Mouse (Mus musculus): ENCODE results near the gene Phxr2.

GRCm38 (mm10) chr10:99108431-99108982, 17.6 kb downstream of the Phxr2 start:
- no peak for TF ChIP-seq CTCF (IDR thresholded peaks at IDR 0.05; ENCODE audit: extremely low read depth, insufficient read length, insufficient replicate concordance, low read depth, low read length)
- TF ChIP-seq POLR2A (IDR thresholded peaks at IDR 0.05; ENCODE audit: low read depth, low read length), result no peak
